Mouse (Mus musculus): ENCODE measurements around the gene Isyna1.

Isyna1 gene

DNA sequence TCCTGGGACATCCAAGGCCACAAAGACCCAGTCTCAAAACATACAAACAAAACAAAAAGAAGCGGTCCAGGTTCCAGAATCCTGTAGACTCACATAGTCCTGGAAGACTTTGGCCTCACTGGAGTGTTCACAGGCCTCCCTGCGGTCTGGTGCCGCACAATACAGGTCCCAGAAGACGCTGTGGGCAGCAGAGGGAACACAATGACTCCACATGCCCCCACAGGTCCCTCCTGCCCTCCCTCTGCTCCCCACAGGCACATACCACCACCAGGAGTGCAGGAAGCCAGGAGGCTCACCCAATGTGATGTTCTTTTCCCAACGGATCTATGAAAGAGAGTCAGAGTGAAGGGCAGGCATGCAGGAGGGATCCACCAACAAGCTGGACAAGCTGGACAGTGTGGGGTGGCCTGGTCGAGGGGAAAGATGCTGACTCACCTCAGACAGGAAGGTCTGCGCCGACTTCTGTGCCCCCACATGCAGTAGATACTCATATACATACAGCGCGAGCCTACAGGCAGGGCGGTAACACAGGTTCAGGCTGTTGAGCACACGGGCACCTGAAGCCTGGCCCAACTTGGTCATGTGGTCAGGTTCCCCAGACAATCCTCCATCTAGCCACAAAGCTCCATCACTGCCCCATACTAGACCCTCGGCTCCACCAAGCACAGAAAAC lies 8.1 kb downstream of the Isyna1 start:
- DNase-seq (ENCODE audit: low spot score in 2 of 2), result no peak

DNA sequence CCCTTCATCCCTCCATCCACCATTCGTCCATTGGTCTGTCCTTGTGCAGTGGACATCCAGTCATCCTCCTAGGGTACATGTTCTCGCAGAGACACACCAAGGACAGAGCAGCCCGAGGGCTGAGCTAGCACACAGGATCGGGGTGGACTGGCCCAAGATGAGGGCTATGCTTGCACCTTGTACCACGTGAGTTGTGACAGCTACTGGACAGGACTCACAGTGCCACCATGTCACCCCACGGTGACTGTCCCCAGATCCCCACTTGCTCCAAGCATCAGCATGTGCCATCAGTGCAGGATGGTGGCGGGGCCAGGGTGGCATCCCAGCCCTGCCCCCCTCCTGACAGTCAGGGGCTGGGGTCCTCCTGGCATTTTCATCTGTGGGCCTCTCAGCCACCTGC lies 10.4 kb downstream of the Isyna1 start:
- DNase-seq (ENCODE audit: low spot score in 2 of 2), result no peak

DNA sequence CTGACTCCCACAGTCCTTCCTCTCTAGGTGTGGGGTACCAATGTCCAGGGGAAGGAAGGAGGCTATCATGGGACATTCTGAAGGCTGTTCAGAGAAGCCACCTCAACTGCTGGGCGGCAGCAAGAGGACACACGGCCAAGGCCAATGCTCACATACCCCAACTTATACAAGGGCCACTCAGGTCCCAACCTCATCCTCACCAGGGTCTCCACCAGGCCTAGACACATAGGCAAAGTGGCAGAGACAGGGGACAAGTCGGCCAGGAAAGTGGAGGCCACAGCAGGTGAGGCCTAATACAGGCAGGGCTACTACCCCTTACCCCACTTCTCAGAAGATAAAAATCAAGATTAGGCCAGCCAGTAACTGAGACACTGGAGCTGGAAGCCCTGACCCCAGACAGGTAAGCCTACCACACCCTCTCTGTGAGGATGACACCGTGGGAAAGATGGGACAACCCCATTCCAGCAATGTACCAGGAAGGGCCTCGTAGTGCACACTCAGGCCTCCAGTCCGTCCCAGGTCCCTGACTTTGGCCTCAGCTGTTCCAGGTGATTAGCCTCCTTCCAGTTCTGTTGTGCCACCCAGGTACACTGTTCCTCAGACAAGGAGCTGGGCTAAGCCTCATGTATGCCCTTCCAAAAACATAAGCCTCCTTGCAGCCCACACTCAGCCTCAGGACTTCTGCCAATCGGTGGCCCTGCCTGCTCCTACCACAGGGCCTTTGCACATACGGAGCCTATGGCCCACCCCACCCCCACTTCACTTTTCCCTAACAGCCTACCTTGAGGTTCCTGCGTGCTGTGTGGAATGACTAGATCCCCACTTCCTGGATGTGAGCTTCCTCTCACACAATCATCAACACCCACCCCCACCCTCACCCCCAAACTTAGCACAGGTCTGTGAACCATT lies 12.0 kb downstream of the Isyna1 start:
- DNase-seq (ENCODE audit: low spot score in 2 of 2), result no peak

DNA sequence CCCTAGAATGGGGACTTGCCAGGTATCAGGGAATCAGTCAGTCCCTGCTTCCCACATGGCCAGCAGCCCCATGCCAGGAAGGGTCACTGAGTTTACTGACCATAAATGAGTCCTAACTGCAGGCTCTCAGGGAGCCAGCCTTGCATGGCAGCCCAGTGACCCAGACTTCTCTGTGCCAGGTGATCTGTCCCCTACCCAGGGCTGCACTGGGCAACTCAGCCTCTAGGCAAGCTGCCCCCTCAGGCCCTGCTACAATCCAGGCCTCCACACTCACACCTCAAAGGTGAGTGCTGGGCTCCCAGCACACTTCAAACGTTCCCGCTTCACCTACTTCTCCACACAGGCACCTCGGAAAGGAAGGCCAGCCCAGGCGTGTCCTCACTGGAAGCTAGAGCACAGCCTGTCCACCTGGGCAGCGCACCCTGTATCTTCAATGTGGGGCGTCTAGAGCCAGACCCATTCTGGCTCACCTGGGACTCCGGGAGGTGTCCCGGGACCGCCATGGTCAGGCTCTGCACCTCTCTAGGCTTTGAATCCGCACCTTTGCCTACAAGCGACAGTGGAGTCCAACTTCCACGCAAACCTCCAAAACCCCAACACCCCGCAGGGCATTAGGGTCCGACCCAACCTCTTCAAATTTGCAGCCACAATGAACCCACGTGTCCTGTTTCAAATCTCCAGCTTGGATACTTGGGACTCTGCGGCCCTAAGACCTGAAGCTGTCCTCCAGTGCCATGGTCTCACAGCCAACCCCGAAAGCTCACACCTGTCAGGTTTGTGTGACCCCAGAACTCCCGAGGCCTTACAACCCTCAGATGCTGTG lies 12.8 kb downstream of the Isyna1 start:
- no peak for DNase-seq (ENCODE audit: low spot score in 2 of 2)

DNA sequence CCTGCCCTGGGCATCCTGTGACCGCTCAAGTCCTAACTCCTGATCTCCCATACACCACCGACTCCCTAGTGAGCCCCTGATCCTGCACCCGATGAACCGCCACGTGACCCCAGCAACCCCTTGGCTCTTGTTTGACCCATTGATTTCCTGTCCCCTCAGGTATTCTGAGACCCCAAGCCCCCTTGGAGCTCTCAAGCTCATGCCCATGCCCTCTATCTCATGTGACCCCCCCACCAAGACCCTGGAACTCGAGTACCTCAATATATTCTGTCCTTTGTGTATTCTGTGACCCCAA lies 13.4 kb downstream of the Isyna1 start:
- DNase-seq (ENCODE audit: low spot score in 2 of 2), result no peak

DNA sequence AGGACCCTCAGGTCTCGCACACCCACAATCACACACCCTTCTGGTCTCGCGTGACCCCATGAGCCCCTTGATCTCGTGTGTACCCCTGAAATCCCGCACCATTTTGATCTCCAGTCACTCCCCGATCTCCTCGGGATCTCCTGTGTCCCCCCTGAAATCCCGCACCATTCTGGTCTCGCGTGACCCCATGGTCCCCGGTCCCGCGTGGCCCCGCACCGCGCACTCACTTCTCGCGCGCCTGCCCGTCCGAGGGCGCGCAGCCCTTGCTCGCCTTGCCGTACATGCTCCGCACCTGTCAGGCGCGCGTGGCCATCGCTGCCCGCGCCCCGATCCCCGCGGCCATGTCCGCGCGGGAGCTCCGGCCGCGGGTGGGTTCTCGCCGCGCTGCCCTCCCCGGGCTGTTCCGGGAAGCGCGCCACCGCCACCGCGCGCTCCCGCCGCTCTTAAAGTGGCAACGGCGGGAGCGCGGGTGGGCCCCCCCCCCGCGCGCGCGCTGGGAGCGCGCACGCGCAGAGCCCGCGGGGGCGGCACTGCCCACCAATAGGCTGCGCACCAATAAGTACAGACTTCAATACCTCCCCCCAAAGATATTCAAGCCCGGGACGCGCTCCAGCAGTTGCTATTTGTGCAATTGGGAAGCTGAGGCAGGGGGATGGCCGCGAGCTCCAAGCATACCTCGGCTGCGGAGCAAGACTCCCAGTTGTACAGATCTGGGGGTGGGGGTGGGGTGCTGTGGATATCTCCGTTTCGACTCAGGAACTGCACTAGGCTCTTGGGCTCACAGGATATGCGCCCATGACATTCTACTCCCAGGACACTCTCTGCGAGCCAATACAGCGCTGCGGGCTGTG lies 13.9 kb downstream of the Isyna1 start:
- peak in 1 of 2 experiments; percentile 63 for DNase-seq (ENCODE audit: low spot score in 2 of 2)

DNA sequence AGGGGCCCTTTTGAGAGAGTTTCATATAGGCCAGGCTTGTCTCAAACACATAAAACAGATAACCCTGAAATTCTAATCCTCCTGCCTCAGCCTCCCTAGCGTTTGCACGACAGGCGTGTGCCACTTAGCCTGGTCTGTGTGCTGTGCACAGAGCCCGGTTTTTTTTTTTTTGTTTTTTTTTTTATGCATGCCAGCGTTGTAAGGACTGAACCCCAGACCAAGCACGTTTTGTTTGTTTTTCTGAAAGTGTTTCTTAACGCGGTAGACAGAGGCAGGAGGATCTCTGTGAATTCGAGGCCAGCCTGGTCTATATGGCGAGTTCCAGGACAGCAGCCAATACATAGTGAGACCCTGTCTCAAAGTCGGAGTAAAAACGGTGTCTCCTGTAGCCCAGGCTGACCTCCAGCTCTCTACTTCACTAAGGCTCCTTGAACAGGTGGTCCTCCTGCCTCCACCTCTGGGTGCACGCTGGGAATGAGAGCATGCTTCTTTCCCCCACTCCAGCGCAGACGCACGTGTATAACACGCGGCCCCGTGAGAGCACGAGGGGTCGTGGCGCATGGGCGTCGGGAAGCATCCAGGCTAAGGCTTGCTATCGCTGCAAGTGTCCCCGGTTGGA lies 14.7 kb downstream of the Isyna1 start, which contains the start of gene Ssbp4:
Ssbp4 (minus strand) TSS at position 124 of the 619 bp plus-strand sequence.
- no peak for DNase-seq (ENCODE audit: low spot score in 2 of 2)

DNA sequence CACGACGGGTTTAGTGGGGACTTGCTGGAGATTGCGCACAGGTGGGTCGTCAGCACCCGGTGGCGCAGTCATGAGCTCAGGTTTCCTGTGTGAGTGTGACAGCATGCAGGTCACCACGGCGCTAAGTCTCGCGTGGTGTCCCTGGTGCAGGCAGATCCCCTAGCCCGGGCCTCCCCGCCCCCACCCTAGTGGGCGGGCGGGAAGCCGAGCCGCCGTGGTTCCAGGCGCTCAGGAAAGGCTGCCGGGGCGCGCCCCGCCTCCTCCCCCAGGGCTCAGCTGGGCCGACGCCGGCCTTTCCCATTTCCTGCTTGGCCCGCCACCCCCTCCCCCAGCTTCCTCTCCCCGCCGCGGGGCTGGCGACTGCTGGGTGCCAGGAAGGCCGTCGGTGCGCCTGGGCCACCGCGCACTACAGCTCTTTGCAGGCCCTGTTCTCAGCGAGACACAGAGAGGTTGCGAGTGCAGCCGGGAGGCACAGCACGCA lies 15.2 kb downstream of the Isyna1 start:
- DNase-seq (ENCODE audit: low spot score in 2 of 2), result peak in 1 of 2 experiments; percentile 64

DNA sequence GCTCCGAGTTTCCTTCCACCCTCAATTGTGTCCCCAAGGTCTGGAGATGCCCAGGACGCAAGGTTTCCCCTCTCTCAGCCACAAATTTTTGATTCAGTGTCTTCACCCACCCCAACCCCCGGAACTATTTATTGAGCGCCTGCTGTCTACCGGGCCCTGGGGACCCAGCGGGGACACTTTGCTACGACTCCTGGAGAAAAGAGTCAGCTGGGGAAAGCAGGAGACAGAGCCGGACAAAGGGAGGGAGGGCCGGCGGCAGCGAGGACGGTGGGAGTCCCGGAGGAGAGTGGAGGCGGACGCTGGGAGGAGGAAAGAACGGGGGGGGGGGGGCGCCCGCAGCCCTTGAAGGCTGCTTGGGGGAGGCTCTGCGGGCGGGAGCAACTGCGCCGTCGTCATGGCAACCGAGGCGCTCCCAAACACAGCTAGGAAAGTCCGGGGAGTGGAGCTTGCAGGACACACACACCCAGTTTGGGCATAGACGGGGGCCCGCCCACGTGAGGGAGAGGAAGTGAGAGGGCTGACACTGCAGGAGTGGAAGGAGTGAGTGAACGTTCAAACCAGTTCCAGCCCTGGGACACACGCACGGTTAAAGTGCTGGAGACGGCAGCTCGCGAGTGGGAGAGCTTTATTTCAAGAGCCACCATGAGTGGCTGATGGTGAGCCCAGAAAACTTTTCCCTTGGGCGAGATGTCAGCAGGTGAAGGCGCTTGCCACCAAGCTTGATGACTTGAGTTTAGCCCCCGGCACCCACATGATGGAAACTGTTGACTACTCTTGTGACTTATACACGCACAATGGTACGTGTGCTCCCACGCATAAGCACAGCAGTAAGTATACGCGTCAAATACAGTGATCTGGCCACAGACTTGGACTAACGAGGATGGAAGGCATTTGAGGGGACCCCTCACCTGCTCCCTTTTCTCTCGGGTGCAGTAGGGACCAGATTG lies 15.9 kb downstream of the Isyna1 start:
- peak; percentile 91 to 94 for DNase-seq (ENCODE audit: low spot score in 2 of 2)

DNA sequence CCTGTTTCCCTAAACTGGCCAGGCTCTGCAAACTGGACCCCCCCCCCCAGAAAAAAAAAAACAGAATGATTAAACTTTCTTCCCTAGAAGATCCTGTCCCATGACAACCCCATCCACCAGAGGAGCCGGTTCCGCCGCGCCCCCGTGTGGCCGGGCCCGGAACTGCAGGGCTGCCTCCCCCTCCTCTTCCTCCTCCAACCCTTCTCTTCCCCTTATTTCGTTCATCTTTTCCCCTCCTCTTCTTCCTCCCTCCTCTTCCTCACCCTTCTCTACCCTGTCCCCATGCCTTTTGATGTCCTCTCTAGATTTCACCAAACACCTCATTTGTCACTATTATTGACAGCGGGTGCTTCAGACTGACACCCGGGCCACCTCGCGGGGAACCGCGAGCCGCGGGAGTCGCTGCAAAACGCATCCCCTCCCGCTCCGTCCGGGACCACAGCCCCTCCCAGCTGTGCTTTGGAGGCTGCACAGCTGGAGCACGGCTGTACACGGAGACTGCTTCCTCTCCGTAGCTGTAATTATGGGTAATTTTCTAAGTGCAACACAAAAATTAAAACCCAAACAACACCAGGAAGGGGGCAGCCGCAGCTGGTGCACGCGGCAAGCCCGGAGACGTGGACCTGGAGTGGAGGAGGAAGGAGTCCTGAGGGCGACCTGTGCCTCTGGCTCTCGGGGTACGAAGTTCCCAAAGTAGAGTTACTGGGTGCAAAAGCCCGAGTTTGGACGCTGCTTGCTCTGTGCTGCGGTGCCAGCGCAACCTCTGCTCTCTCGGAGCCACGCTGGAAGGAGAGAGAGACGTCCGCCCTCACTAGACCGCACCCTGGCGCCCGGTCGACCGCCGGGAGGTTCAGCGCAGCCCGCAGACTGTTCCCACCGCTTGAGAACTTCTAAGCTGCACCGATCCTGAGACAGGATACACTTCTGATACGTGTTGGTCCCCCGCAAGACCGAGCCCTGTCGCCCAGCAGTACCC lies 16.9 kb downstream of the Isyna1 start:
- DNase-seq (ENCODE audit: low spot score in 2 of 2), result no peak

DNA sequence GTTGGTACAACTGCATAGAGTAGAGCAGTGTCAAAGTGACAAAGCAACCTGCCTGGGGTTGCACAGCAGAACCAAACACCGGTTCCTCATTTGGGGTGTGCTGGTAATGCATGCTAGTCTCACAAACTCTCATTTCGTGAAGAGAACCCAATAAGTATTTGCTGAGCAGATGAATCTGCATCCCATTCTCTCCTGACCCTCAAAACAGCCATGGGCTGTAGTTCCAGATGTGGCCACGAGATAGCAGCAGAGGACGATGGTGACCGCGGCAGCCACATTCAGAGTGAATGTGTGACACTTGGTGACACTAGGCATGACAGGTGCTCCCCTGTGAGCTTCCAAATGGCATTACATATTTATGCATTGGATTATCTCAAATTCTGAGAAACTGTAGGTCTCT lies 17.7 kb downstream of the Isyna1 start:
- peak in 1 of 2 experiments; percentile 73 for DNase-seq (ENCODE audit: low spot score in 2 of 2)

DNA sequence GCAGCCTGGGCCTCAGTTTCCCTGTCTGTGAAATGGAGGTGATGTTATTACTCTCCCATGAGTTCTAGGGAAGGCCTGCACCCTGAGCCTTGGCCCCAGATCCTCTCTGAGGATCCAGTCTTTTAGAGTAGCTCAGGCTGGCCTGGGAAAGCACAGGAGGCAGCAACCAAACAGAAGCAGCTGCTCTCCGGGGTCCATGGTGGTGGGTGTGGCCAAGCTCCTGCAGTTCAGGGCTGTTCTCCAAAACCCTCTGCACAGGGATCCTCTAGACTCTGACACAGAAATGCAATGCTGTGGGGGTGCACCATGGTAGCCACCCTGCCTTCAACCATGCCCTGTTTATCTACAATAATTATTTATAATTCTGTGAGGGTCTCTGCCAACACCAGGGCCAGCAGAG lies 19.6 kb downstream of the Isyna1 start:
- DNase-seq (ENCODE audit: low spot score in 2 of 2), result no peak

DNA sequence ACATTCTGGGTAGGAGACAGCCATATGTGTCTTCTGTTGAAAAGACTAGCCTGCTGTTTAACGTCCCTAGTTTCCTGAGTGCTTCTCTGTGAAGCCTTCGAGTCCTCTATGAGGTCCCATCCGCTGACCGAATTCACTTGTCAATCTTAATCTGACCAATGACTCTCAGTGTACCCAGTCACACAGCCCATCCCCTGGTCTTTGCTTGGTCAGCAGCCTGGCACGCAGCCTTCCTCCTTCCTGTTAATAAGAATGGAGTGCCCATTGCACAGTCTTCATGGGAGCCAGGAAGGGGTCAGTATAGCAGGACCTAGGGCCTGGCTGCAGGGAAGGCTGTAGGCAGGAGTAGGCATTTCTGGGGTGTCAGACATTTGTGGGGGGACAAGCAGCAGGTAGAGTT lies 20.3 kb downstream of the Isyna1 start:
- DNase-seq (ENCODE audit: low spot score in 2 of 2), result no peak

DNA sequence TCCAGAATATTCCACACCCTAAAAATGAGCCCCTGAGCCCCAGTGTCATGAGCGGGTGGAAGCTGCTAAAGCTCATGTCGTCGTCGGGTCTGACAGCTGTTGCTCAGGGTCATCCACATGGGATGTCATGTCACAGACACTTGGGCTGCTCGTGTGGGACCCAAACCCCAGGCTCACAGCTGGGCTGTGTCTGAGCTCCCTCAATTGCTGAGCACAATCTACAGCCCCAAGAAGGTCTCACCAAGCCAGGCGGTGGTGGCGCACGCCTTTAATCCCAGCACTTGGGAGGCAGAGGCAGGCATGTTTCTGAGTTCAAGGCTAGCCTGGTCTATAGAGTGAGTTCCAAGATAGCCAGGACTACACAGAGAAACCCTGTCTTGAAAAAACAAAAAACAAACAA lies 21.1 kb downstream of the Isyna1 start:
- DNase-seq (ENCODE audit: low spot score in 2 of 2), result no peak

DNA sequence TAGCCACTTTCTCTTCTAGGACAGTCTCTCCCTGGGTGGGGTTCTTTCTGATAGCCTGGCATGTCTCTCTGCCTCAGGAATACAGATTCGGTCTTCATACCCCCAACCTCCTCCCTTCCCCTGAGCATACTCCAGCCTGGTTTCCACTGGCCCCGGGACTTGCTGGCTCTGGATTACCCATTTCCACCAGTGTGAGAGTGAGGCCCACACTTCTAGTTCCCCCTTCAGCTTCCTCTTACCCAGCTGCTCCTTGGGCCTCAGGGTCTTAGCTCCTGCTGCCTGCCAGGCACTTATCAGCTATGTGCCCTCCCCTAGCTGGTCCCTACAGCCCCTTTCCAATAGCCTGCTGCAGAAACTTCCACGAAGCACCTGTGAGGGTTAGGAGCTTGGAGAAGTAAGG lies 21.7 kb downstream of the Isyna1 start, which contains the start of gene Lrrc25:
Lrrc25 (plus strand) TSS at position 262 of the 400 bp plus-strand sequence.
- DNase-seq (ENCODE audit: low spot score in 2 of 2), result no peak

DNA sequence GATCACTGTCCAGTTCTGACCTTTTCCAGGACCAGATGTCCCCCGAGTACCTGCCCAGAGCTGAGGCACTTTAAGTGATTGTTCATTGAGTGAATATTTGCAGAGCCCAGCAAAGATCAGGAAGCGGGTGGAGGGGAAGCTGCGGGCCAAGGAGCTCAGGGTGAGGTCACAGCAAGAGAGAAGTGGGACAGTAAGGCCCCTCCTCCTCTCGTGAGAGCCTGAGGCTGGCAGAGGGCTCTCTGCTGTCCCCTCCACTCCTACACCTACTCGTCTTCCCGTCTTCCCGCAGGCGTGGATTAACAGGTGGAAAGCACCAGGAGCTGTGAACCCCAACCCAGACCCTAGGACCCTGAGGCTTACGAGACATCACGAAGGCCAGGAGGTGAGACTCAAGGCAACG lies 22.5 kb downstream of the Isyna1 start:
- no peak for DNase-seq (ENCODE audit: low spot score in 2 of 2)

DNA sequence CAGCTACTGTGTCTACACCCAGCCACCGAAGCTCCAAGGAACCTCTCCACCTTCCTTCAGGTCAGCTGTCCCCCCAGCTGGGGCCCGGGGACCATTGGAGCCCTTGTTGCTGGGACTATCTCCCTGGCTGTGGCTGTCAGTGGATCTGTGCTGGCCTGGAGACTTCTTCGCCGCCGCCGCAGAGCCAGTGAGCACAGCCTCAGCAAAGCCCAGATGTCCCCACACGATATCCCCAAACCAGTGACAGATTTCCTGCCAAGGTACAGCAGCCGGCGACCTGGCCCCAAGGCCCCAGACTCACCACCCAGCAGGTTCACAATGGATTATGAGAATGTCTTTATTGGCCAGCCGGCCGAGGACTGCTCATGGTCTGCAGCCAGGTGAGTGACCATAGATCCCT lies 23.8 kb downstream of the Isyna1 start:
- DNase-seq (ENCODE audit: low spot score in 2 of 2), result no peak

DNA sequence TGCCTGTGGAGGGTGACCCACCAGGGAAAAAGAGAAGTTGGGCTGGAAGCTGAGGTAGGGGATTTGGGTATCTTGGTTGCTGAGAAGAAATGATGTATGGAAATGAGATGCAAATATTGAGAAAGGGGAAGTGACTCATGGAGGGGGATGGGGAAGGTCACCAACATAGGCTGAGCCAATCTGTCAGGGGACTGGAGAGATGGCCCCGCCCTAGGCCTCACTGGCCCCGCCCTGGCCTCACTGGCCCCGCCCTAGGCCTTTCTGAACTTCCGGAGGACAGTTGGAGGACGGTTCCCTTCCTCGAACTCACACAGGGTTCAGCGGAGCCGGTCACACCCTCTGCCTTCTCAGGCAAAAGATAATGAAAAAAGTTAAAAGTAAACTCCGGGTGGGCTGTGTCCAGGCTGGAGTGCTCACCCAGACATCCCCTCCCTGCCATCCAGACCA lies 24.7 kb downstream of the Isyna1 start:
- no peak for DNase-seq (ENCODE audit: low spot score in 2 of 2)

Data from right cerebral cortex, postnatal 36 days (tissue).